Mouse (Mus musculus) cerebellum, postnatal 36 days (tissue): Measurements from ENCODE around the gene Samd13.

Experiments
- DNase-seq, 2 experiments: peaks; one replicate each; pipeline ENCODE4 v3.0.0; 2021 to 2022; ENCODE audit warnings: mixed read lengths in 2 of 2

Gene Samd13

DNA sequence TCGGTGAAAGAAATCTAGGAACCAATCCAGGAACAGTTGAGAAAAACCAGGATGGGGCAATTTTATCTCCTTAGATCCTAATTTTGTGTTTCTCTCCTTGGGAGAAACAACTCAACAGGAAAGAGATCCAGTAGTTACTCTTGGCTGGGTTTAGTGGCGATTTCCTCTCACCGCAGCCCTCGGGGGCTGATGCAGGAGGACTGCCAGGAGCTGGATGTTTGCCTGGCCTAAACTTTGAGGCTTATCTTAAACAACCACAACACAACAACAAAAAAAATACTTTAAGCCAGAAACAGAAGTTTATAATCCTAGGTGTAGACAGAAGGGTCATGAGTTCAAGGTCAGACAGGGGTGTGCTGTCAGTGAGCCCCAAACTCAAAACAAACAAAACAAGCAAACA is 73.6 kb downstream of the Samd13 start:
- DNase-seq = no peak

DNA sequence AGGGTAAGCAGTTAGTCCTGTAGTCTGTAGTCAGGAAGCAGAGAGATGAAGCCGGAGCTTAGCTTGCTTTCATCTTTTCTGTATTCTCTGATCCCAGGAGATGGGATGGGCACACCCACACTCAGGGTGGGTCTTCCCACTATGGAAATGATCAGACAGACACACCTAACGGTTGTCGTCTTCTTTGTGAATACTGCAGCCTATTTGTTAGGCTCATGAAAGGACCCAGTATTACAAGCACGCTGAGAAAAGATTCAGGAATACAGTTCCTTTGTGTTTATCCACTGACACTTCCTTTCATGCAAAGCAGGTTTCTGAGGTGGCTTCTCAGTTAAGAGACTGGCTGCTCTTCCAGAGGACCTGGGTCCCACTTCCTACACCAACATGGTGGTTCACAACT is 74.1 kb downstream of the Samd13 start:
- no peak for DNase-seq

DNA sequence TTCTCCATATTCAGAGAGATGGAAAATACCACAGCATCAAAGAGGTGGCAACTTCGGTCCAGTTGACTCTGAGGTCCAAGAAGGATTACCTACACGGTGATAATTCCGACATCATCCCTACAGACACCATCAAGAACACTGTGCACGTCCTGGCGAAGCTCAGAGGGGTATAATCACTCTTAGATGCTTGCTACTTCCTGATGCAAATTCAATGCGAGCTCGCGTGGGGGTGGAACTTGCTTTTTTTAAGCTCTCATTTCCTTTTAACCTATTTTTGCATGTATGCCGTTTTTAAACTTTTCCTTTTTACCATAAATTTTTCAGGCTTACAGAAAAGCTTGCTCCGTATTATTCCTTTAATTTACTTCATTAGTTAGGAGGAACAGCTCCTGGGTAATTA is 75.1 kb downstream of the Samd13 start:
- DNase-seq = no peak

DNA sequence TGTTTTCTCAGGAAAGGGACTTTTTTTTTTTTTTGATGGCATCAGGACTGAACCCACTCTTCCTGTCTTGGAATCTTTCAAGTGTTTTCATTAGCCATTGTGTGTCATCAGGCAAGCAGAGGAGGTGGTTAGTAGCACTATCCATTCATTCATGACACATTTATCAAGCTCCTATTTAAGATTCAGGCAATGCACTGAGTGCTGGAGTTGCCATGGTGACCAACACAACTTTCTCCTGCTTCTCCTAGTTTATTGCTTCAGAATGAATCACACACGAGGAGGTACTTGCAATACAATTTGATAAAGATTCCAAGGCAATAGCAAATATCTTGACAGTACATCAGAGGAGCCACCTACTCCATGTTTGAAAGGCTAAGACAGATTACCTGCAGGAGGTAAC is 78.0 kb downstream of the Samd13 start:
- DNase-seq = no peak

DNA sequence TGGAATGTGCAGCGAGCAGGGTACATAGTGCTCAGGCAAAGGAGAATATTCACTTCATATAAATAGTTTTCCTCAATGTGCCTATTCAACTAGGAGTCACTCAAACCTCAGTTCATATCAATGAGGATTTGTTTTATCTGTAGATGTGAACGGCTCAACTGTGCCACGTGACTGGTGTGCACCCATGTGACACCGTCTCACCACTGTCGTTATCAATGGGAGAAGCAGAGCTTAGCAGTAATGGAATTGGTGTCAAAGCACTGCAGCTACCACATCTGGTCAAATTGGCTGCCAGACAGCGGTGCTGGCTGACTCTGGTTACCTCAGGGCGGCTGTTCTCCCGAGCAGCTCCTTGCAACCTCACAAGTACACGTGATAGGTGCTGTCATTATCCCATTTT is 80.7 kb downstream of the Samd13 start:
- DNase-seq = no peak

DNA sequence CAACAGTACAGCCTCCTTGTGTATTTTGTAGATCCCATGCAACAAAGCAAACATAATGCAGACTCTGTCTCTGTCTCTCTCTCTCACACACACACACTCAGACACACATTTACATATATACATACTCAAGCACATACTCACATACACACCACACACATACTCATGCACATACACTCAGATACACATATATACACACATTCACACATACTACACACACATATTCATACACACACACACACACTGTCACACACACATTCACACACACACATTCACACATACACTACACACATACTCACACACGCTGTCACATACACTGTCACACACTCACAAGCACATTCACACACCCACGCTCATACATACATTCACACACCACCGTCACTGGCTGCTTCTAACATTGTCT is 82.9 kb downstream of the Samd13 start:
- DNase-seq = no peak

DNA sequence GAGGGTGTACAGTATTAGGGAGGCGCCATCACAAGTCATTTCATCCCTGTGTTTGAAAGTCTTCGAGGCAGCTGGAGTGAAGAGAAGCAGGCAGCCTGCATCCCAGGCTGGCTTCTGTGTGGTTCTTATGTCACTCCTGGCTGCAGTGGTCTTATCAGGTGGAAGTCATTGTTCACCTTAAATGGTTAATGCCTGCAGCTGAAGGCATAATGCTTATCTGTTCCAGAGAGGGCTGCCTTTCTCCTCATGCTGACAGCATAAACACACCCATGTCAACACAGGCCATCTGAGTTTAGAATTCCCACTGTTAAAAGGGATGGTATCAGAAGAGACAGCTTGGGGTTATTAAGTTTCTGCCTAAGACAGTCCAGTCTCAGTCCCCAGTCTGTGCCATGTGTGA is 84.2 kb downstream of the Samd13 start:
- DNase-seq = no peak

DNA sequence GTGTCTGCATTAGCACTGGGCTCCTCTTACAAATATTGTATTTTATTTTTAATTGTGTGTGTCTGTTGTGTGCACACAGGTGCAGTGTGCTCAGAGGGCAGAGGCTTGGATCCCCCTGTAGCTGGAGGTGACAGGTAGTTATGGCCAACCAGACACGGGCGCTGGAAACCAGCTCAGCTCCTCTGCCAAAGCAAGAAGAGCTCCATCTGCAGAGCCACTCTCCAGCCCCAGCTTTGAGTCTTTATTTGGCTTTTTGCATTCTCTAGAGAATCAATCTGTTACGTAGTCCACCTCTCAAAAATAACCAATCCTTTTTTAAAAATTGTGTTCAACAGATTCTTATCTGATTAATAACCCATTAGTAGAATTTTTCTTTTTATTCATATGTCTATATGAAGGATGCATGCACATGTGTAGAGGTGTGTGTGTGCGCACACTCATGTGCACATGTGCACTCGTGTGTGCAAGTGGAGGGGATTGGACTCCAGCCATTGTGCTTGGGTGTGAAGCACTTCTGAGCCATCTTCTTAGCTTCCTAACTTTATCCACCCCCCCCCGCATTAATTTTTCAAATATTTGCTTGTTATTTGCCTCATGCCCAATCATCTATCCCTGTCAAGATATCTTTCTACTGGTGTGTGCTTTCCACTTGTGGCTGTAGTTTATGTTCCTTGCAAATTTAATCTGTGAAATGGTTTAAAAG is 86.0 kb downstream of the Samd13 start:
- no peak for DNase-seq

DNA sequence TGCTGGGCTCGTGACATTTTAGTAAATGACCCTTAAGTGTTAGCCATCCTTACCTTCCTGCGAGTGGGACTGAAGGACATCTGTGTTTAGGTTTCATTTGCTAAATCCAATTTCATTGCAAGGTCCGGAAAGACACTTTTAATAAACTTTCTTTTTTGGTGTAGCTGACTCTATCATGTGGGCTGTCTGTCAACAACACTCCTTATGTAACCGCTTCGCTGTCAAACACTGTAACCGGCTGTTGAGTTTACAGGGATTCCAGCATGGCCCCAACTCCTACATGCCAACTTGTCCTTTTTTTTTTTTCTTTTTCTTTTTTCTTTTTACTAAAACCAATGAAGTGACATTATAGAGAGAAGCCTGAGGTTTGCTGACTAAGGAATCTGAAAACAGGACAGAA is 87.0 kb downstream of the Samd13 start:
- DNase-seq = no peak

DNA sequence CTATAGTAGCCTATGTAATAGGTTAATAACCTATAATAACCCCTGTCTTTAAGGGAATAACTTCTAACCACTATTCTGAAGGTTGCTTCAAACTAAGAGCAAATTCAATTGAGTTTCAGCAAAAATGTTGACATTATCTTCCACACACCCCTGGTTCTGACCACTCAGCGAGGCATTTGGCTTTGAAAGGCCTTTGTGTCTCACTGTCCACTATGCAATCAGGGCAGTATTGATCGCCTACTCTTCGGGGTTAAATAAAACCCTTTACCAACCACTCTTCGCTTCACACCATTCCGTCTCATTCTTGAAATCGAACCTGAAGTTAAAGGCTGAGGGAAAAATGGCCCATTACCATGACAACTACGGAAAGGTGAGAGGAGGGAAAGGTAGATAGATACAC is 88.5 kb downstream of the Samd13 start:
- DNase-seq = no peak

DNA sequence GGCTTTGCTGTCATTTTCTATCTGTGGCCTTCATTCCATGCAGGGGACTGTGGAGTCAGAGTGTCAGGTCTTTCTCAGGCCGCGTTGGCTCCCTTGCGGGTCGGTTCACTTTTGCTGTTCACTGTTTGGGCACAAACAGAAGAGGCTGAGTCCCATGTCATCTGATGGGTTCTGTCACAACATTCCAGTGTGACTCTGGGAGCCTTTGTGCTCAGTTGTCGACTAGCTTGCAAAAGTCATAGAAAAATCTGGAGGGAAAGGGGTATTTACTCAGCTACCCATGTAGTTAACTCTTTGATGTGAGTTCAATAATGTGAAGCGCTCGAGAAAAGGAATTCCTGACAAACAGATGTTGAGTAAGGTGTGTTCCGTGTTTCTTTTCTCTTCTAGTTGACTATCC is 89.0 kb downstream of the Samd13 start:
- DNase-seq = no peak

DNA sequence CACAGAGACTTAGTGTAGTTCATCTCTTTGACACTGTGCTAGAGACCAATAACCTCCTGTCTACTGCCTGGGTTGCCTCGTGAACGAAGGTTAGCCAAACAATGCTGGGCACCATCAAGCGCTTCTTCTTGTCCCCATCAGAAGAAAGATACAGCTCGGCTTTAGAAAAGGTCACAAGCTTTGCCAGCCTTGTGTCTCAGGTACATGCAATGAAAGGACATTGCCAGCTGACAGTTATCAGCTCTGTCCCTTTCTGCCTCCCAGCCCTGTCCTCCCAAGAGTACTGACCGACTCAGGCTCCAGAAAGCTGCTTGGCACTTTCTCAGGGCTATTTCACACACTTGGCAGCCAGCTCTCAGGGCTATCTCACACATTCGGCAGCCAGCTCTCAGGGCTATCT is 90.0 kb downstream of the Samd13 start:
- DNase-seq = no peak
